Mouse (Mus musculus) CH12.LX (cell line): ENCODE data around the gene Arpc1a. TPM values are rescaled to one million over a fixed set of nuclear protein-coding genes. Genes with fewer than 3 reads are reported as not detected.
"Not testable (repeated sequence)": the region's sequence is repeated elsewhere in the genome, so short reads cannot be mapped to it uniquely, and the experiment has no call there.

ENCODE experiments used
- DNase-seq: peaks from one replicate; pipeline ENCODE4 v3.0.0-alpha.2; 2013; ENCODE audit errors: extremely low read depth
- H3K27ac ChIP-seq: 2 replicates; pipeline ENCODE4 v1.5.1; 2012; ENCODE audit warnings: low read depth, mild to moderate bottlenecking, control low read depth, moderate library complexity; ENCODE audit not compliant: insufficient read depth
- H3K27me3 ChIP-seq: replicated peaks from 2 replicates; pipeline ENCODE3; 2012; ENCODE audit warnings: inconsistent platforms
- H3K36me3 ChIP-seq, 2 experiments: replicated peaks in 1 of 2; 2 replicates each; pipeline versions ENCODE3 to v1.6.1; 2012; ENCODE audit warnings: inconsistent platforms in 1 of 2, low read length in 1 of 2, mild to moderate bottlenecking in 1 of 2, mixed read lengths in 1 of 2, moderate library complexity in 1 of 2; ENCODE audit not compliant: control insufficient read depth in 1 of 2, insufficient read depth in 1 of 2
- H3K4me1 ChIP-seq, 2 experiments: 2 replicates each; pipeline ENCODE4 v1.6.1; 2012; ENCODE audit warnings: inconsistent platforms in 1 of 2, moderate library complexity in 1 of 2; ENCODE audit not compliant: insufficient read depth in 2 of 2, control insufficient read depth in 1 of 2
- H3K4me2 ChIP-seq: 2 replicates; pipeline ENCODE4 v1.6.1; 2012; ENCODE audit warnings: low read depth, mild to moderate bottlenecking, control low read depth; ENCODE audit not compliant: poor library complexity, insufficient read depth, severe bottlenecking
- H3K4me3 ChIP-seq, 3 experiments: fragments of 150-350 bp in 1 of 3; sonication (generic) in 1 of 3; replicated peaks in 1 of 3; 2 replicates each; pipeline versions ENCODE3 to v1.5.1; 2011 to 2012; ENCODE audit warnings: low read depth in 2 of 3, low read length in 2 of 3, mild to moderate bottlenecking in 2 of 3, moderate library complexity in 2 of 3, control low read depth in 1 of 3, improper control_type of control experiment in 1 of 3, inconsistent platforms in 1 of 3, mixed read lengths in 1 of 3; ENCODE audit not compliant: poor library complexity in 1 of 3
- H3K79me2 ChIP-seq: replicated peaks from 2 replicates; pipeline ENCODE4 v1.6.1; 2012; ENCODE audit warnings: mild to moderate bottlenecking, moderate library complexity; ENCODE audit not compliant: control insufficient read depth, poor library complexity, insufficient read depth, severe bottlenecking; ENCODE audit errors: extremely low read depth
- H3K9ac ChIP-seq: 2 replicates; pipeline ENCODE4 v1.6.1; 2012; ENCODE audit warnings: low read depth, mild to moderate bottlenecking, control low read depth, moderate library complexity; ENCODE audit not compliant: insufficient read depth
- H3K9me3 ChIP-seq: replicated peaks from 2 replicates; pipeline ENCODE3; 2012; ENCODE audit warnings: low read length, inconsistent platforms, mixed read lengths
- E2F4 ChIP-seq: IDR thresholded peaks from 2 replicates; pipeline ENCODE4 v1.6.1; 2011; ENCODE audit warnings: low read depth, low read length, improper control_type of control experiment; ENCODE audit not compliant: insufficient replicate concordance
- ELF1 ChIP-seq: IDR thresholded peaks from 2 replicates; pipeline ENCODE4 v1.6.1; 2014; ENCODE audit warnings: low read depth, mild to moderate bottlenecking, inconsistent platforms, low read length, improper control_type of control experiment
- EP300 ChIP-seq: IDR thresholded peaks from 2 replicates; pipeline ENCODE4 v1.6.1; 2011; ENCODE audit warnings: low read length, improper control_type of control experiment
- GABPA ChIP-seq: IDR thresholded peaks from 2 replicates; pipeline ENCODE4 v1.6.1; 2012; ENCODE audit warnings: low read depth, low read length, improper control_type of control experiment, inconsistent platforms; ENCODE audit not compliant: insufficient replicate concordance
- JUN ChIP-seq: IDR thresholded peaks from 2 replicates; pipeline ENCODE4 v1.6.1; 2011; ENCODE audit warnings: low read depth, mild to moderate bottlenecking, low read length, improper control_type of control experiment, moderate library complexity; ENCODE audit not compliant: insufficient read depth
- MAFK ChIP-seq: IDR thresholded peaks from 2 replicates; pipeline ENCODE4 v1.6.1; 2011; ENCODE audit warnings: low read length, improper control_type of control experiment; ENCODE audit not compliant: insufficient replicate concordance
- MEF2A ChIP-seq: IDR thresholded peaks from 2 replicates; pipeline ENCODE4 v1.6.1; 2014; ENCODE audit warnings: low read depth, mild to moderate bottlenecking, inconsistent platforms, low read length, improper control_type of control experiment, borderline replicate concordance
- NRF1 ChIP-seq: IDR thresholded peaks from 2 replicates; pipeline ENCODE4 v1.6.1; 2014; ENCODE audit warnings: low read depth, mild to moderate bottlenecking, inconsistent platforms, low read length, improper control_type of control experiment, moderate library complexity
- POLR2AphosphoS2 ChIP-seq: IDR thresholded peaks from 2 replicates; pipeline ENCODE4 v1.6.1; 2011; ENCODE audit warnings: low read depth, low read length, improper control_type of control experiment
- RCOR1 ChIP-seq: conservative IDR thresholded peaks from 2 replicates; pipeline ENCODE4 v1.6.1; 2012; ENCODE audit warnings: low read depth, mild to moderate bottlenecking, inconsistent platforms, low read length, improper control_type of control experiment
- SIN3A ChIP-seq: IDR thresholded peaks from 2 replicates; pipeline ENCODE4 v1.6.1; 2012; ENCODE audit warnings: low read length, improper control_type of control experiment, inconsistent platforms
- SMC3 ChIP-seq: IDR thresholded peaks from 2 replicates; pipeline ENCODE4 v1.6.1; 2011; ENCODE audit warnings: low read depth, low read length, improper control_type of control experiment
- TCF12 ChIP-seq: IDR thresholded peaks from 2 replicates; pipeline ENCODE4 v1.6.1; 2014; ENCODE audit warnings: low read depth, mild to moderate bottlenecking, inconsistent platforms, low read length, improper control_type of control experiment
- UBTF ChIP-seq: IDR thresholded peaks from 2 replicates; pipeline ENCODE4 v1.6.1; 2012; ENCODE audit warnings: low read depth, mild to moderate bottlenecking, inconsistent platforms, low read length, improper control_type of control experiment, moderate library complexity
- ZC3H11A ChIP-seq: IDR thresholded peaks from 2 replicates; pipeline ENCODE4 v1.6.1; 2012; ENCODE audit warnings: low read depth, mild to moderate bottlenecking, inconsistent platforms, low read length, improper control_type of control experiment
- ZKSCAN1 ChIP-seq: IDR thresholded peaks from 2 replicates; pipeline ENCODE4 v1.6.1; 2012; ENCODE audit warnings: low read depth, inconsistent platforms, low read length, improper control_type of control experiment, borderline replicate concordance
- ZMIZ1 ChIP-seq: IDR thresholded peaks from 2 replicates; pipeline ENCODE4 v1.6.1; 2012; ENCODE audit warnings: low read depth, mild to moderate bottlenecking, inconsistent platforms, low read length, improper control_type of control experiment
- dilution Hi-C: fragments of 300-500 bp; cut with MboI; formaldehyde crosslinking; loops from 2 replicates; pipeline ENCODE4 v1.14.3; 2020; ENCODE audit warnings: low sequenced_read_pairs; ENCODE audit not compliant: extremely low pct_unique_long_range_greater_than_20kb, extremely low pct_ligation_motif_present
- in situ Hi-C: fragments of 300-500 bp; cut with MboI; formaldehyde crosslinking; loops from 3 replicates; pipeline ENCODE4 v1.14.3; 2019; ENCODE audit warnings: low sequenced_read_pairs, low pct_ligation_motif_present, low pct_unique_long_range_greater_than_20kb, mixed read lengths
- polyA plus RNA-seq: library from polyadenylated mRNA; unstranded; fragments of >175 nt; gene quantifications from 2 replicates; pipeline ENCODE4 v1.2.1, GENCODE M21; 2012; ENCODE audit warnings: low read depth; ENCODE audit not compliant: insufficient read length
- total RNA-seq, 2 experiments: library from RNA; depleted of rRNA; stranded (reverse); fragments of 300-350 nt in 1 of 2; fragments of >200 nt in 1 of 2; gene quantifications; 2 replicates each; pipeline ENCODE4 v1.2.3; 2012 to 2014

Arpc1a gene
- total and polyA plus RNA-seq, 3 experiments, result 59.2 to 83.2 (median 59.5) TPM

DNA sequence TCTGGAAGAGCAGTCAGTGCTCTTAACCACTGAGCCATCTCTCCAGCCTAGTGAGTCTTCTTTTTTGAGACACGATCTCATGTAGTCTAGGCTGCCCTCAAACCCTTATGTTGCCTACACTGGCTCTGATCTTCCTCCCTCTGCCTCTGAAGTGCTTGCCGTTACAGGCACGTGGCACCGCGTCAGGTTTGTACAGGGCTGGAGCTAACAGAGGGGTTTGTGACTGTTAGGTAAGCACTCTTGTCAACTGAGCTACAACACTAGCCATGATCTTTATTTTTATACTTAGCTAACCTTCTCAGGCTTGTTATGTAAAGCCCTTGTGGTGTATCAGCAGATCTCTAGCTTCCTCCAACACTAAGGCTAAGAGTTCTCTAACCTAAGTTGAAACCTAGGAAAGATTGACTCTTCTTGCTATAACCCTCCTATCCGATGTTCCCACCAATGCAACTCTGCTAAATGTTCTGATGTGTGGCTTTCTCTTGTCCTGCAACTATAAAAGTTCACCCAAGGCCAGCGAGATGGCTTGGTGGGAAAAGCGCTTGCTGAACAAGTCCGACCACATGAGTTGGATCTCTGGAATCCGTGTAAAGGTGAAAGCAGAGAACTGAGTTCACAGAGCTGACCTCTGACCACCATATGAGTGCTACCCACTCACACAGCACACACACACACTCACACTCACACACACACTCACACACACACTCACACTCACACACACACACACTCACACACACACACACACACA is 1.6 kb upstream of the Arpc1a start:
- TF ChIP-seq ELF1, result no peak
- TF ChIP-seq ZC3H11A, result no peak
- TF ChIP-seq ZKSCAN1, result no peak
- no peak for TF ChIP-seq MAFK
- TF ChIP-seq ZMIZ1, result no peak
- TF ChIP-seq GABPA, result no peak
- TF ChIP-seq EP300, result no peak
- TF ChIP-seq E2F4, result no peak
- no peak for TF ChIP-seq RCOR1
- TF ChIP-seq UBTF, result no peak
- TF ChIP-seq SMC3, result no peak
- H3K27me3 ChIP-seq, result peaks cover 2% of the 10 kb centered on the region
- DNase-seq, result no peak
- no peaks in the 10 kb centered on the region for H3K9me3 ChIP-seq
- no peak overlapping the region for H3K27ac ChIP-seq
- no peak overlapping the region for H3K4me2 ChIP-seq
- peaks cover 0 to 13% of the 10 kb centered on the region in 2 experiments for H3K36me3 ChIP-seq
- no peak overlapping the region for H3K4me3 ChIP-seq
- dilution Hi-C loops (no loop called here), in situ Hi-C loops (loop anchor here (5.0 kb wide), 1 partner anchor 85 kb away; no protein-coding TSS in a partner anchor)
- H3K9ac ChIP-seq, result no peak overlapping the region
- peaks cover 5 to 16% of the 10 kb centered on the region in 2 experiments; a peak in 3 of 4 replicates for H3K4me1 ChIP-seq
- H3K79me2 ChIP-seq, result peaks cover 30% of the 10 kb centered on the region

DNA sequence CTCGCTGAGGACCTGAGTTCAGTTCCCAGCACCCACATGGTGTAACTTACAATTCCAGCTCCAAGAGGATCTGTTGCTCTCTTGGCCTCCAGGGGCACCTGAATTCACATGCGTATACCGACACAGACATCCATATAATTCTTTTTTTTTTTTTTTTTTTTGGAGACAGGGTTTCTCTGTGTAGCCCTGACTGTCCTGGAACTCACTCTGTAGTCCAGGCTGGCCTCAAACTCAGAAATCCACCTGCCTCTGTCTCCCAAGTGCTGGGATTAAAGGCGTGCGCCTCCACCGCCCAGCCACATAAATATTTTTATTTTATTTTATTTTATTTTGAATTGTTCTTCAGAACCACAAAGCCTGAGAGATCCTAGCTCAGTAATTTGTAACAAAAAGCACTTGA is 429 bp upstream of the Arpc1a start:
- H3K9me3 ChIP-seq, H3K27ac ChIP-seq, H3K27me3 ChIP-seq, dilution Hi-C loops, H3K9ac ChIP-seq, DNase-seq: not testable (repeated sequence)
- peaks cover 0 to 16% of the 10 kb centered on the region in 2 experiments for H3K36me3 ChIP-seq
- peak overlapping the region; percentile 74 for H3K4me2 ChIP-seq
- in situ Hi-C loops, result loop anchor here (5.0 kb wide), 1 partner anchor 86 kb away; no protein-coding TSS in a partner anchor
- peaks cover 5 to 16% of the 10 kb centered on the region in 2 experiments; a peak in 3 of 4 replicates for H3K4me1 ChIP-seq
- H3K79me2 ChIP-seq, result peaks cover 36% of the 10 kb centered on the region
- peak overlapping the region in 1 of 3 experiments; percentile 67 for H3K4me3 ChIP-seq

DNA sequence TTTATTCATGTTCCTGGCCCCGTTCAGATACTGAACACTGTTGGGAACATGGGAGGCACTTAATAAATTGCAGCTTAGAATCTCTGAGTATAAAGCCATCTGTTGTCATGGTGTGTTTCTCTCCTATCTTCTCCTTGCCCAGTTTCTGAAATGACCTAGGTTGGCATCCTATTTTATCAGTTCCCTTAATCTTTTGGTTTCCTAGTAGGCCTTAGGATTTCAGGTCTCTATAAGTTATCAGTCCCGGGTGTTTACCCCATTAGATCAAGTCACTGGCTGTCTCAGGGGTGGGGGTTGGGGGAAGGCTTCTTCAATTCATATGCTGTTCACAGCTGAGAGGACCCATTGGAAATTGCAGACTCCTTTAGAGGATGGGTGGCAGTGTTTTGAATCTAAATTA is 1.2 kb downstream of the Arpc1a start:
- in situ Hi-C loops (loop anchor here (5.0 kb wide), 1 partner anchor 88 kb away; no protein-coding TSS in a partner anchor), dilution Hi-C loops (no loop called here)
- Histone ChIP-seq H3K4me3 (peak overlapping the region; percentile 67 to 87 (median 71)), H3K9me3 (peaks cover 2% of the 10 kb centered on the region), H3K9ac (peak overlapping the region; percentile 99; the same call in 1 of the 2 replicates), H3K27me3 (no peaks in the 10 kb centered on the region), H3K79me2 (peaks cover 48% of the 10 kb centered on the region), H3K36me3 (peaks cover 5 to 30% of the 10 kb centered on the region in 2 experiments), H3K4me2 (peak overlapping the region; percentile 83), H3K4me1 (peaks cover 5 to 23% of the 10 kb centered on the region in 2 experiments; a peak in 3 of 4 replicates), H3K27ac (no peak overlapping the region)
- TF ChIP-seq SIN3A (no peak), NRF1 (no peak), MEF2A (no peak), EP300 (no peak), UBTF (no peak), RCOR1 (no peak), ZKSCAN1 (no peak), JUN (no peak), POLR2AphosphoS2 (no peak), TCF12 (no peak)
- no peak for DNase-seq
